Mouse (Mus musculus): ENCODE measurements around the gene Pop5.

DNA sequence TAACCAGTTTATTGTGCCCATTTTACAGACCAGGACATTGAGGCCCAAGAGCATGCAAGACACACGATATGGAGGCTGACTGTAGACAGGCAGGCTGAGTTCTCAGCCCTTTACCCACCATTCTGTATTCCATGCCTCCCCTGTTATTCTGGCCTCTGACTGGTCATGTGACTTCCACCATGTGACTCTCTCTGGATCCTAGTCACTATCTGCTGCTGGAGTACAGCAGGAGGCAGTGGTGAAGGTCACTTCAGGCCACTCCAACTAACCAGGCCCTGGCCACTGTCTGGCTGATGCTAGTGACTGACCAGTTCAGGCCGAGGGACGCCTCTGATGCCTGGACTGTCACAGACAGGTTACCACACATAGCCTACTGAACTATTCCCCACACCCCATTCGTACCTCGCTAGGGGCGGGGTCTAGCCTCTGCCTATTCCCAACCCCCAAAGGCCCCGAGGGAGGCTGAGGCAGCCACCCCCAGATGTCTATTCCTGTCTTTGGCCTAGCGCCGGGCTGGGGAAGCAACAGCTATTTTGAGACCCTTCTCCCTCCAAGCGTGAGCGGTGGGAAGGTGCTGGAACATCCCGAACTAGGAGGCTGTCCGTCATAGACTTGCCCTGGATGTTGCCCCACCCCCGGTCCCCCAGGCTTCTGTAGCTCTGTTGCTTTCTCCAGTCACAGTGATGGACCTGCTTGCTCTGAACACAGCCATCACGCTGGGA is 4.6 kb upstream of the Pop5 start:
- TF ChIP-seq CTCF (IDR thresholded peaks at IDR 0.05; ENCODE audit: low read depth, low read length) (no peak), POLR2A (IDR thresholded peaks at IDR 0.05; ENCODE audit: extremely low read depth, insufficient read depth, low read length) (no peak)
